Mouse (Mus musculus): ENCODE measurements around the gene Prlhr. TPM values are rescaled to one million over a fixed set of nuclear protein-coding genes. Genes with fewer than 3 reads are reported as not detected.

Prlhr gene
- polyA plus RNA-seq, 1 experiment: 0.08 TPM

DNA sequence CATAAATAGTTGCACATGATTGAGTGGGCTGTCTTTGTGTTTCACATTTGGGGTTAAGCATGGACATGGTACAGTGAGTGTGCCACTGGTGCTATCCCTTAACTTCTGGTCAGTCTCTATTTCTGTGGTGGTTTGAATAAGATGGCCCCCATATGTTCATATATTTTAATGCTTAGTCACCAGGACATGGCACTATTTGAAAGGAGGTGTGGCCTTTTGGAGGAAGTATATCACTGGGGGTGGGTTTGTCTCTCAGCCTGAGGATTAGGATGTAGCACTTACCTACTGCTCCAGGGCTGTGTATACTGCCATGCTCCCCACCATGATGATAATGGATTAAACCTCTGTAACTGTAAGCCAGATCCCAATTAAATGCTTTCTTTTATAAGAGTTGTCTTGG, 17.2 kb upstream of the Prlhr start:
- DNase-seq: no peak
- TF ChIP-seq POLR2A (IDR thresholded peaks at IDR 0.05; ENCODE audit: low read depth, low read length): no peak
- no peaks in the 10 kb centered on the region for H3K36me3 ChIP-seq (ENCODE audit: control insufficient read depth, insufficient read depth, low read length)
- no peak overlapping the region for H3K4me3 ChIP-seq (ENCODE audit: insufficient read depth, low read depth, low read length)
- H3K4me1 ChIP-seq (ENCODE audit: control insufficient read depth, insufficient read depth, low read length): no peaks in the 10 kb centered on the region
- no peaks in the 10 kb centered on the region; the same call in 1 of the 2 replicates for H3K27me3 ChIP-seq (replicated peaks; ENCODE audit: control insufficient read depth, insufficient read depth, low read length)
- H3K27ac ChIP-seq (ENCODE audit: insufficient read depth, low read depth, low read length): no peak overlapping the region

DNA sequence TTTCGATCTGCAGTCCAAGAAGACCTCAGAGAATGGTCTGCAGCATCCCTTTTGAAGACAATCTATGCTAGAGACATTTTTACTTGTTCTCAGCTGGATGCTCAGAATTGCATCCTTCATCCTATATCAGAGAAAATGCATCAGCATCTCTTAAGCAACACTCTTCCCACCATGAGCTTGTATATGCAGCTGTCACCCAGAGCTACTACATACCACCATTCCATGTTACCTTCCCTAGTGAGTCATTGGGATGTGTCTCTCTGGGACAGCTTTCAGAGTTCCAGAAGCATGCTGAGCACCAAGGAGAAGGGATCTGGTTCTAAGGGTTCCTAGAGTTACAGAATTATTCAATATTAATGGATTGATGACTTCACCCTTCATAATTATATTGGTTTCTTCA, 10.8 kb upstream of the Prlhr start:
- H3K4me1 ChIP-seq (ENCODE audit: control insufficient read depth, insufficient read depth, low read length): no peaks in the 10 kb centered on the region
- 50% methylated on average over 1 of the region's 1 CpGs for WGBS
- no peak for TF ChIP-seq CTCF (conservative IDR thresholded peaks at IDR 0.05; ENCODE audit: insufficient read depth, insufficient read length, low read depth, low read length)
- TF ChIP-seq POLR2A (IDR thresholded peaks at IDR 0.05; ENCODE audit: low read depth, low read length): no peak
- H3K27ac ChIP-seq (ENCODE audit: insufficient read depth, low read depth, low read length): no peak overlapping the region
- H3K27me3 ChIP-seq (replicated peaks; ENCODE audit: control insufficient read depth, insufficient read depth, low read length): no peaks in the 10 kb centered on the region; the same call in 1 of the 2 replicates
- H3K36me3 ChIP-seq (ENCODE audit: control insufficient read depth, insufficient read depth, low read length): no peaks in the 10 kb centered on the region
- H3K4me3 ChIP-seq (ENCODE audit: insufficient read depth, low read depth, low read length): no peak overlapping the region
- DNase-seq: no peak

DNA sequence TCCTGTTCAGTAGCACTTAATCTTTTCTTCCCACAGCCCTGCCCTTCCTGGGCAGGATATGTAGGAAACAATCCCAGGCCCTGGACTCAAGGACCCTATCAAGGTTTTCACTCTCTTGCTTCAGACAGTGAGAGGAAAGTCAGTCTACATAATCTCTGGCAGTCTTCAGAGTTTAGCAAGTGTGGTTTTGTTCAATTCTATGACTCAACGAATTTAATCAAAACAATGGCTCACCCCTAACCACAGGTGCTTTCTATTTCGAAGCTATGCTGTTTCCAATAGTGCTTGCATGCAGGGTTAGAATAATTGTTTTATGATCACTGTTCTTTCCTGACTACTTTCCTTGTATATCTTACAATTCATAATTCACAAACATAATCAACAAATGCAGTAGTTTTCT, 9.7 kb upstream of the Prlhr start:
- TF ChIP-seq CTCF (conservative IDR thresholded peaks at IDR 0.05; ENCODE audit: insufficient read depth, insufficient read length, low read depth, low read length) (no peak), POLR2A (IDR thresholded peaks at IDR 0.05; ENCODE audit: low read depth, low read length) (no peak)
- H3K27me3 ChIP-seq (replicated peaks; ENCODE audit: control insufficient read depth, insufficient read depth, low read length): no peaks in the 10 kb centered on the region; the same call in 1 of the 2 replicates
- no peaks in the 10 kb centered on the region for H3K36me3 ChIP-seq (ENCODE audit: control insufficient read depth, insufficient read depth, low read length)
- no peak overlapping the region for H3K4me3 ChIP-seq (ENCODE audit: insufficient read depth, low read depth, low read length)
- no peak for DNase-seq
- H3K4me1 ChIP-seq (ENCODE audit: control insufficient read depth, insufficient read depth, low read length): no peaks in the 10 kb centered on the region
- no peak overlapping the region for H3K27ac ChIP-seq (ENCODE audit: insufficient read depth, low read depth, low read length)
- 48% methylated on average over 2 of the region's 2 CpGs for WGBS

DNA sequence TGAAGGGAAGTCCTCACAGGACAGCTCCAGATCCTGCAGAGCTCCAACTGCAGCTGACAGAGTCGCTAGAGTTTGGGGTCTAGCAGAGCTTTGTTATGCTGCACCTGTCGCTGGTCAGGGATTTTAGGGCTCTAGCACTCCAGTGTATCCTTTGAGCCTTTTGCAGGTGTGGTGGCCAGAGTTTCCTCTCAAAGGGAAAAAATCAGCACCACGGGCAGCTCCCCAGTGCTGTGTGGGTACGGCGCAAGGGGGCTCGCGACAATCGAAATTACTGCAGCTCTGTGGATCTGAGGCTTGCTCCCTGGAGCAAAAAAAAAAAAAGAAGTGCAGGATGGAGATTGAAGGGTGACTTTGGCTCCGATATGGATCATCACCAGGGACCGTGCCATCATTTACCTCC, 742 bp upstream of the Prlhr start:
- Histone ChIP-seq H3K4me1 (ENCODE audit: control insufficient read depth, insufficient read depth, low read length) (no peaks in the 10 kb centered on the region), H3K27me3 (replicated peaks; ENCODE audit: control insufficient read depth, insufficient read depth, low read length) (no peaks in the 10 kb centered on the region), H3K4me3 (ENCODE audit: insufficient read depth, low read depth, low read length) (no peak overlapping the region), H3K36me3 (ENCODE audit: control insufficient read depth, insufficient read depth, low read length) (no peaks in the 10 kb centered on the region), H3K27ac (ENCODE audit: insufficient read depth, low read depth, low read length) (no peak overlapping the region)
- no peak for TF ChIP-seq POLR2A (IDR thresholded peaks at IDR 0.05; ENCODE audit: low read depth, low read length)
- TF ChIP-seq CTCF (conservative IDR thresholded peaks at IDR 0.05; ENCODE audit: insufficient read depth, insufficient read length, low read depth, low read length): no peak
- WGBS: 3% methylated on average over 10 of the region's 10 CpGs
- DNase-seq: peak; percentile 46

DNA sequence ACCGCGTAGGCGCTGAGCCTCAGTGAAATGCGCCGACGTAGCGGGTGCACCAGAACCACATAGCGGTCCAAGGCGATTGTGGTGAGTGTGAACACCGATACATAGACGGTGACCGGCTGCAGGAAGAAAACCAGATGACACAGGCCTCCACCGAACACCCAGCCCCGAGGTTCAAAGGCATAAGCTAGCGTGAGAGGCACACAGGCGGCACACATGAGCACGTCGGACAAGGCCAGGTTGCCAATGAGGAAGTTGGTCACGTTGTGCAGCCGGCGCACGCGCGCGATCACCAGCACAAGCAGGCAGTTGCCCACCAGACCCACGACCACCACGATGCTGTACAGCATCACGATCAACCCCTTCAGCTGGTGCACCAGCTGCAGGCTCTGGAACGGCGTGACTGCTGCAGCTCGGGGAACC, 506 bp downstream of the Prlhr start:
- H3K36me3 ChIP-seq (ENCODE audit: control insufficient read depth, insufficient read depth, low read length): no peaks in the 10 kb centered on the region
- 13% methylated on average over 31 of the region's 31 CpGs for WGBS
- H3K4me1 ChIP-seq (ENCODE audit: control insufficient read depth, insufficient read depth, low read length): no peaks in the 10 kb centered on the region
- TF ChIP-seq POLR2A (IDR thresholded peaks at IDR 0.05; ENCODE audit: low read depth, low read length): no peak
- no peak for TF ChIP-seq CTCF (conservative IDR thresholded peaks at IDR 0.05; ENCODE audit: insufficient read depth, insufficient read length, low read depth, low read length)
- no peaks in the 10 kb centered on the region for H3K27me3 ChIP-seq (replicated peaks; ENCODE audit: control insufficient read depth, insufficient read depth, low read length)
- DNase-seq: no peak
- H3K4me3 ChIP-seq (ENCODE audit: insufficient read depth, low read depth, low read length): no peak overlapping the region
- H3K27ac ChIP-seq (ENCODE audit: insufficient read depth, low read depth, low read length): no peak overlapping the region

DNA sequence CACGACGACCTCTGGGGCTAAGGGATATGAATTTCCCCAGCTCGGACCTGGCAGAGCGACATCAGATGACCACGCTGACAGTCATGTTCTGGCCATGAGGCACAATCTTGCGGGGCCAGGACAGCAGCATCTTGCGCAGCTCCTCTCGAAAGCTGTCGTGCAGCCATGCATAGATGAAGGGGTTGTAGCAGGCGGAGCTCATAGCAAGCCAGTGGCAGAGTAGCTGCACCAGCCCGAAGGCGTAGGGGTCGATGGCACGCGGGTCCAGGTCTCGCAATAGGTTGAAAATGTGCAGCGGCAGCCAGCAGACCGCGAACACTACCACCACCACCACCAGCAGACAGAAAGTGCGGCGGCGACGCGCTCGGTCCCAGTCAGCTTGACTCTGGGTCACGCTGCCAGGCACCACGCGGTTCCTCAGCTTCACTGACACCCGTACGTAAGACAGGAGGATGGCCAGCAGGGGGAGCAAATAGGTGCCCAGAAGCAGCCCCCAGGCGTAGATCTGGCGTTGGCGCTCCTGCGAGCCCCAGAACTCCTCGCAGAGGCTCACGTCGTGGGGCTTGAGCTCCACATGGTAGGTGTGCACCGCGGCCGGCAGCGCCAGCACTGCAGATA, 1.0 kb downstream of the Prlhr start:
- H3K4me1 ChIP-seq (ENCODE audit: control insufficient read depth, insufficient read depth, low read length): no peaks in the 10 kb centered on the region
- TF ChIP-seq CTCF (conservative IDR thresholded peaks at IDR 0.05; ENCODE audit: insufficient read depth, insufficient read length, low read depth, low read length) (peak; percentile 67), POLR2A (IDR thresholded peaks at IDR 0.05; ENCODE audit: low read depth, low read length) (no peak)
- WGBS: 3% methylated on average over 41 of the region's 41 CpGs
- H3K27ac ChIP-seq (ENCODE audit: insufficient read depth, low read depth, low read length): no peak overlapping the region
- H3K36me3 ChIP-seq (ENCODE audit: control insufficient read depth, insufficient read depth, low read length): no peaks in the 10 kb centered on the region
- H3K27me3 ChIP-seq (replicated peaks; ENCODE audit: control insufficient read depth, insufficient read depth, low read length): no peaks in the 10 kb centered on the region
- peak overlapping the region; percentile 3; the same call in 1 of the 2 replicates for H3K4me3 ChIP-seq (ENCODE audit: insufficient read depth, low read depth, low read length)
- peak; percentile 58 for DNase-seq

DNA sequence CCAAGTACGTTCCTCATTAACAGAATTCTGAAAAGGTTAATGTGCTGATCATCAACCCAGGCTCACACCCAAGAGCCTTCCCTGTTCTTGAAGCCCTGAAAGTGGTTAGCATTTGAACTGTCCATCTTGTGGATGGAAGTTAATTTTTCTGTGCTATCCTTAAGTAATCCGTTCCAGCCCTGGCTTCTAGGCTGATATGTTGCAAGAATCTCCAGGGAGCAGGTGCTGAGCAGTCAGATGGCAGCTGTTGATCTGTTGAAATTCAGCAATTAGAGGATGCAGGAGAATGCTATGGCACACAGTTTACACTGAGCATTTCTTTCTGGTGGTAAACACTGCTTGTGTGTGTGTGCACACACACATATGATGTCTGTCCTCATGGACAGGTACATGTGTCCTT, 2.4 kb downstream of the Prlhr start:
- DNase-seq: no peak
- no peaks in the 10 kb centered on the region for H3K27me3 ChIP-seq (replicated peaks; ENCODE audit: control insufficient read depth, insufficient read depth, low read length)
- WGBS: 66% methylated on average over 2 of the region's 2 CpGs
- no peak for TF ChIP-seq POLR2A (IDR thresholded peaks at IDR 0.05; ENCODE audit: low read depth, low read length)
- TF ChIP-seq CTCF (conservative IDR thresholded peaks at IDR 0.05; ENCODE audit: insufficient read depth, insufficient read length, low read depth, low read length): no peak
- no peak overlapping the region for H3K27ac ChIP-seq (ENCODE audit: insufficient read depth, low read depth, low read length)
- H3K4me3 ChIP-seq (ENCODE audit: insufficient read depth, low read depth, low read length): no peak overlapping the region
- H3K4me1 ChIP-seq (ENCODE audit: control insufficient read depth, insufficient read depth, low read length): no peaks in the 10 kb centered on the region
- H3K36me3 ChIP-seq (ENCODE audit: control insufficient read depth, insufficient read depth, low read length): no peaks in the 10 kb centered on the region
